Mouse (Mus musculus) kidney, embryonic 16.5 days (tissue): ENCODE results near the gene Gm6096. TPM values are rescaled to one million over a fixed set of nuclear protein-coding genes. Genes with fewer than 3 reads are reported as not detected.

Source experiments
- ATAC-seq: fragments of 200-750 bp; cut with Nextera tagmentation; 2 replicates; pipeline ENCODE4 v1.8.0; 2017; ENCODE audit warnings: moderate TSS enrichment; ENCODE audit not compliant: low FRiP score, low TSS enrichment
- H3K27ac ChIP-seq: fragments of 300-500 bp; sonication (generic); 2 replicates; pipeline ENCODE4 v1.5.1; 2014; ENCODE audit warnings: low read length
- H3K27me3 ChIP-seq: fragments of 300-500 bp; sonication (generic); 2 replicates; pipeline ENCODE4 v1.6.1; 2014; ENCODE audit warnings: low read length, control low read depth, mixed read lengths; ENCODE audit not compliant: insufficient read depth
- H3K36me3 ChIP-seq: fragments of 300-500 bp; sonication (generic); 2 replicates; pipeline ENCODE4 v1.6.1; 2014; ENCODE audit warnings: low read length, control low read depth, mixed read lengths; ENCODE audit not compliant: insufficient read depth
- H3K4me1 ChIP-seq: fragments of 300-500 bp; sonication (generic); 2 replicates; pipeline ENCODE4 v1.6.1; 2014; ENCODE audit warnings: low read length, control low read depth, mixed read lengths; ENCODE audit not compliant: insufficient read depth
- H3K4me2 ChIP-seq: fragments of 300-500 bp; sonication (generic); replicated peaks from 2 replicates; pipeline ENCODE4 v1.6.1; 2014; ENCODE audit warnings: low read depth, low read length
- H3K4me3 ChIP-seq: fragments of 300-500 bp; sonication (generic); 2 replicates; pipeline ENCODE4 v1.5.1; 2014; ENCODE audit warnings: mild to moderate bottlenecking, low read length
- H3K9ac ChIP-seq: fragments of 300-500 bp; sonication (generic); replicated peaks from 2 replicates; pipeline ENCODE4 v1.6.1; 2014; ENCODE audit warnings: low read length
- H3K9me3 ChIP-seq: fragments of 300-500 bp; sonication (generic); 2 replicates; pipeline ENCODE4 v1.6.1; 2016; ENCODE audit warnings: low read length, control low read depth
- WGBS: fragments of 180-500 bp; shearing (Covaris S2); extraction: QIAGEN DNeasy Blood & Tissue Kit; methylation state at CpG from one replicate; pipeline ENCODE4 v1.1.7; 2014; 5-methylcytosine and 5-hydroxymethylcytosine counted together
- polyA plus RNA-seq: library from polyadenylated mRNA; unstranded; fragments of >200 nt; fragmentation: Nextera tagmentation; extraction: Ambion mirVana; gene quantifications from 2 replicates; pipeline ENCODE4 v1.2.1, GENCODE M21; 2015

Gm6096 gene
- polyA plus RNA-seq, 1 experiment from 2014 or later = 0.45 TPM

- Histone ChIP-seq H3K36me3 (no peaks in the 10 kb centered on the region), H3K4me2 (no peak overlapping the region), H3K27ac (peak overlapping the region; percentile 68; the same call in 1 of the 2 replicates), H3K9me3 (no peaks in the 10 kb centered on the region), H3K9ac (no peak overlapping the region), H3K27me3 (no peaks in the 10 kb centered on the region), H3K4me1 (no peaks in the 10 kb centered on the region), H3K4me3 (no peak overlapping the region)
- no peak for ATAC-seq
- 76% methylated on average over 1 of the region's 1 CpGs for WGBS
Measured at GRCm38 (mm10) chr7:34291265-34291664, 40.4 kb downstream of the Gm6096 start.

DNA sequence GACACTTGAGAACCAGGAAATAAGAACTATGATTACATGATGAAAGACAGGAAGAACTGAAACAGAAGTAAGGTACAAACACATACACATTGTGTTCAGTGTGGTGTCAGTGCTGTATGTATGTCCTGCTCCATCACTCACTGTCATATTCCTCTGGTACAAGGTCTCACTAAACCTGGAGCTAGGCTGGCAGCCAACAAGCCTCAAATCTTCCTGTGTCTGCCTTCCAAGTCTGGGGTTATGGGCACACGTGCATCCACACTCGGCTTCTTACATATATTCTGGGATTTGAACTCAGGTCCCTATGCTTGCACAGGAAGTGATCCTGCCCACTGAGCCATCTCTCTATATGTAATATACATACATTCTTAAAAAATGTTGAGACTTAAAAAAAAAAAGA is 41.8 kb downstream of the Gm6096 start:
- no peak for ATAC-seq
- Histone ChIP-seq H3K27me3 (no peaks in the 10 kb centered on the region), H3K4me1 (no peaks in the 10 kb centered on the region), H3K9ac (no peak overlapping the region), H3K36me3 (no peaks in the 10 kb centered on the region), H3K4me3 (no peak overlapping the region), H3K9me3 (no peaks in the 10 kb centered on the region), H3K27ac (no peak overlapping the region), H3K4me2 (no peak overlapping the region)
- 77% methylated on average over 2 of the region's 2 CpGs for WGBS

- Histone ChIP-seq H3K4me3 (no peak overlapping the region), H3K4me2 (no peak overlapping the region), H3K9me3 (no peaks in the 10 kb centered on the region), H3K4me1 (0 out of 2 replicates have a peak, but pooled peaks cover 4% of the 10 kb centered on the region), H3K27ac (no peak overlapping the region), H3K36me3 (no peaks in the 10 kb centered on the region), H3K27me3 (no peaks in the 10 kb centered on the region), H3K9ac (no peak overlapping the region)
- WGBS = 92% methylated on average over 3 of the region's 3 CpGs
- no peak for ATAC-seq
Measured at GRCm38 (mm10) chr7:34296124-34296523, 45.3 kb downstream of the Gm6096 start.

- peaks cover 10% of the 10 kb centered on the region; the same call in 1 of the 2 replicates for H3K4me1 ChIP-seq
- 87% methylated on average over 2 of the region's 2 CpGs for WGBS
- H3K27me3 ChIP-seq = no peaks in the 10 kb centered on the region
- no peaks in the 10 kb centered on the region for H3K9me3 ChIP-seq
- H3K9ac ChIP-seq = no peak overlapping the region
- H3K4me3 ChIP-seq = no peak overlapping the region
- H3K36me3 ChIP-seq = peaks cover 5% of the 10 kb centered on the region; the same call in 1 of the 2 replicates
- H3K27ac ChIP-seq = peak overlapping the region; percentile 16; the same call in 1 of the 2 replicates
- no peak for ATAC-seq
- H3K4me2 ChIP-seq = no peak overlapping the region
Measured at GRCm38 (mm10) chr7:34298818-34299217, 48.0 kb downstream of the Gm6096 start.

Other genes with a start within 250 kb of the Gm6096 start
- not detected in 2 replicates for gene Scgb2b27, start 237.1 kb upstream of the Gm6096 start, polyA plus RNA-seq
- not detected in 2 replicates for gene Scgb1b27, start 229.6 kb upstream of the Gm6096 start, polyA plus RNA-seq
- not detected in 2 replicates for gene Scgb1b30, start 155.6 kb upstream of the Gm6096 start, polyA plus RNA-seq
- gene Wtip, start 117.8 kb upstream of the Gm6096 start, polyA plus RNA-seq = 6.1 and 7.3 TPM in 2 replicates
- gene Uba2, start 81.4 kb upstream of the Gm6096 start, polyA plus RNA-seq = 212 and 216 TPM in 2 replicates
- gene Pdcd2l, start 54.4 kb upstream of the Gm6096 start, polyA plus RNA-seq = 70.4 and 77.0 TPM in 2 replicates
- 424 and 436 TPM in 2 replicates for gene Gpi1, start 20.7 kb upstream of the Gm6096 start, polyA plus RNA-seq
- gene 4931406P16Rik, start 62.5 kb downstream of the Gm6096 start, polyA plus RNA-seq = 32.3 and 44.1 TPM in 2 replicates
- 90.6 and 92.1 TPM in 2 replicates for gene Lsm14a, start 142.3 kb downstream of the Gm6096 start, polyA plus RNA-seq